Mouse (Mus musculus): Measurements from ENCODE around the gene Slc7a7. TPM values are rescaled to one million over a fixed set of nuclear protein-coding genes. Genes with fewer than 3 reads are reported as not detected.
A peak's percentile ranks its signal among the peaks of the same experiment; 100 is the strongest.

The Slc7a7 gene
- polyA plus RNA-seq, 1 experiment = 0.35 TPM

DNA sequence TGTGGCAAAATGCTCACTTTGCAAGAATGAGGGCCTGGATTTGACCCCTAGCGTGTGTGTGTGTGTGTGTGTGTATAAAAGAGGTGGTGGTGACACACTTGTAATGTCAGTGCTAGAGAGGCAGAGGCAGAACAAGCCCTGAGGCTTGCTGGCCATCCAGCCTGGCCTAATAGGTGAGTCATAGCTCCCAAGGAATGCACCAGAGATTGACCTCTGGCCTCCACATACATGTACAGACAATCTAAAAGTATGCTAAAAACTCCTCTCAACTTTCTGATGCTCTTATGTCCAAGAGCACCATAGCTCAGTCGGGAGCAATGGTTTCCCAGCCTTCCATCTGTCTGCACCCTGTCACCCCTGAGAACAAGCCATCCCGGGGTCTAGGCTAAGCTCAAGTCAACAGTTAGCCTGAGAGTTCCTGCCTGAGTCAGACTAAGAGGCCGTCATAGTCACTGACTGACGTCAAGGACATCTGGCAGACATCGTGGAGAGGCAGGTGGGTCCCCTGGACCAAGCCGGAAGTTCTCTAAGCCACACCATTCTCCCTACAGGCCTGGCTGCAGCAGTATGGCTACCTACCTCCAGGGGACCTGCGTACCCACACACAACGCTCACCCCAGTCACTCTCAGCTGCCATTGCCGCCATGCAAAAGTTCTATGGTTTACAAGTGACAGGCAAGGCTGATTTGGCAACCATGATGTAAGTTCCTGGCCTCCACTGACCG, 17.8 kb upstream of the Slc7a7 start:
- Histone ChIP-seq H3K79me2 (ENCODE audit: control insufficient read depth, insufficient read depth) (peaks cover 61% of the 10 kb centered on the region), H3K36me3 (ENCODE audit: control insufficient read depth, insufficient read depth) (peaks cover 48% of the 10 kb centered on the region), H3K4me3 (ENCODE audit: insufficient read depth, poor library complexity, severe bottlenecking) (no peak overlapping the region), H3K27me3 (ENCODE audit: control insufficient read depth, insufficient read depth, insufficient read length) (no peaks in the 10 kb centered on the region), H3K79me3 (ENCODE audit: low read depth) (peaks cover 32% of the 10 kb centered on the region), H3ac (ENCODE audit: control insufficient read depth, insufficient read length, low read depth) (no peak overlapping the region)
- TF ChIP-seq CEBPB (IDR thresholded peaks at IDR 0.05; ENCODE audit: low read depth) (no peak), MAX (IDR thresholded peaks at IDR 0.05) (no peak), FOSL1 (IDR thresholded peaks at IDR 0.05; ENCODE audit: insufficient read depth, low read length, poor library complexity, severe bottlenecking) (peak; percentile 45), USF1 (IDR thresholded peaks at IDR 0.05; ENCODE audit: low read depth) (no peak), MYOD1 (IDR thresholded peaks at IDR 0.05; ENCODE audit: control insufficient read depth, insufficient read length, low read depth) (no peak)

DNA sequence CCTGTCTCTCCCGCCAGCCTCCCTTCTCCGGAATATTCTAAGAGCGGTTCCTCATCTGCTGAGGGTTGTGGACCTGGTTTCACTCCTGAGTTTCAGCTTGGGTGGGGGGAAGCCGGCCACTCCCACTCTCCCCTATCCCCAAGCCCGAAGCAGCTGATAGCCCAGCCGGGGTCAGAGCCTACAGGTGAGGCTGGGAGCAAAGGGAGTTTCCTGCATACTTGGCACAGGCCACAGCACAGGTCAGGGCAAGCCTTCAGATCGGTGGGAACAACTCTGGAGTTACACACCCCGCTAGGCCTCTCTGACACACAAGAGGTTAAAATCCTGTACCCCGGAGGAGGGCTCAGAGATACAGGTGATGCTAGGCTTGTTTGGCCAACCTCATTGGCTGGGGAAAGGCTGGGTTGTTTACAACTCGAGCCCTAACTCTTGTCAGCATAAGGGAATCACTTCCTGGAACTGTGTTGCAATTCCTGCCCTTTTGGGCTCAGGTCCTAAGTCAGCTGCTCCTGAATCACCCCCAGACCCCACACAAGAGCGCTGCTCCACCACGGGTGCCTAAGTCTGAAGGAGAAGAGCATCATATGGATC, 16.5 kb upstream of the Slc7a7 start:
- TF ChIP-seq FOSL1 (IDR thresholded peaks at IDR 0.05; ENCODE audit: insufficient read depth, low read length, poor library complexity, severe bottlenecking) (no peak), CEBPB (IDR thresholded peaks at IDR 0.05; ENCODE audit: low read depth) (peak; percentile 48)
- peak overlapping the region; percentile 43 for H3ac ChIP-seq (ENCODE audit: control insufficient read depth, insufficient read length, low read depth)
- peaks cover 32% of the 10 kb centered on the region for H3K79me3 ChIP-seq (ENCODE audit: low read depth)
- H3K27me3 ChIP-seq (ENCODE audit: control insufficient read depth, insufficient read depth, insufficient read length) = no peaks in the 10 kb centered on the region
- H3K4me3 ChIP-seq (ENCODE audit: insufficient read depth, poor library complexity, severe bottlenecking) = peak overlapping the region; percentile 89
- H3K36me3 ChIP-seq (ENCODE audit: control insufficient read depth, insufficient read depth) = peaks cover 48% of the 10 kb centered on the region
- peaks cover 70% of the 10 kb centered on the region for H3K79me2 ChIP-seq (ENCODE audit: control insufficient read depth, insufficient read depth)

DNA sequence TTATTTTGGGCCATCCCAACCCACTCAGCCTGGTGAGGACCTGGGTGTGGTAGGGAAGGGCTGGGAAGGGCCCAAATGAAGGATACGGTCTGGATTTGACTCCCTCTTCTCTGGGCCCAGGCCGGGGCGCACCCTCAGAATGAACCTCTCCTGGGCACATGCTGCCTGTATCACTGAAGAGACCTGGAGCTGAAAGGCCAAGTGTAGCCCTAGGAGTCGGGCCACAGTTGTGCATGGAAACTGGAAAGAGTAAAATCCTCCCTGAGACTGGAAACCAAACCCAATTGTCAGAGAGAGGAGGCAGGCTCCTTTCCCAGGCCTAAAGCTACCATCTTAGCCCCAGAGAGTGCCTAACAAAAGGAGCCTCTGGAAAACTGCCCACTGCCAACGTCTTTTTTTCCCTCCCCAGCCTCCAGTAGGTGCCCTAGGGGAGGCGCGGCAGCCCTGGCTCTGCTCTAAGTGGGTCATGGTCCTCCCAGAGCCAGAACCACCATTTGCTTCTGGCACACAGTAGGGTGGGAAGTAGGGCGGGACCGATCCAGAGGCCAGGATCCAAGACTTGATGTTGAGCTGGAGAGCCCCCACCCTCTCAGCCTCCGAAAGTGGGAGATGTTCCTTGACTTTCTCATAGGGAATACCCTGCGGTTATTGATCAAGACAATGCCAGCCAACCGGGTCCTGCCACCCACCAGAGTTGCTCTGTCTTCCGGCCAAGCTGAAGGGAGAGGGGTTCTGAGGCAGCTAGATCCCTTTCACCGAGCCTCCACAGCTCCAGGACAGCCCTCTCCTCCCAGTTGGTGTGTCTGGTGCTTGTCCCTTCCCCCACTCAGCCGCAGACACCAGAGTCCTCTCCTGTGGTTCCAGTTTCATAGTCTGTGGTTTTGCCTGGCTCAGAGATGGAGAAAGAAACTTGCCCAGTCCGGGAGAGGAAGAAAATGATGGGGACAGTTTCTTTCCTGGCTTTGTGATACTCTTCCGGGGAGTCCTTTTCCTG, 15.6 kb upstream of the Slc7a7 start:
- Histone ChIP-seq H3K36me3 (ENCODE audit: control insufficient read depth, insufficient read depth) (peaks cover 48% of the 10 kb centered on the region), H3ac (ENCODE audit: control insufficient read depth, insufficient read length, low read depth) (peak overlapping the region; percentile 72), H3K27me3 (ENCODE audit: control insufficient read depth, insufficient read depth, insufficient read length) (no peaks in the 10 kb centered on the region), H3K4me3 (ENCODE audit: insufficient read depth, poor library complexity, severe bottlenecking) (peak overlapping the region; percentile 89), H3K79me3 (ENCODE audit: low read depth) (peaks cover 37% of the 10 kb centered on the region), H3K79me2 (ENCODE audit: control insufficient read depth, insufficient read depth) (peaks cover 79% of the 10 kb centered on the region)
- TF ChIP-seq MAX (IDR thresholded peaks at IDR 0.05) (peak; percentile 38), CTCF (IDR thresholded peaks at IDR 0.05; ENCODE audit: control insufficient read depth, insufficient read depth, insufficient read length) (no peak)

DNA sequence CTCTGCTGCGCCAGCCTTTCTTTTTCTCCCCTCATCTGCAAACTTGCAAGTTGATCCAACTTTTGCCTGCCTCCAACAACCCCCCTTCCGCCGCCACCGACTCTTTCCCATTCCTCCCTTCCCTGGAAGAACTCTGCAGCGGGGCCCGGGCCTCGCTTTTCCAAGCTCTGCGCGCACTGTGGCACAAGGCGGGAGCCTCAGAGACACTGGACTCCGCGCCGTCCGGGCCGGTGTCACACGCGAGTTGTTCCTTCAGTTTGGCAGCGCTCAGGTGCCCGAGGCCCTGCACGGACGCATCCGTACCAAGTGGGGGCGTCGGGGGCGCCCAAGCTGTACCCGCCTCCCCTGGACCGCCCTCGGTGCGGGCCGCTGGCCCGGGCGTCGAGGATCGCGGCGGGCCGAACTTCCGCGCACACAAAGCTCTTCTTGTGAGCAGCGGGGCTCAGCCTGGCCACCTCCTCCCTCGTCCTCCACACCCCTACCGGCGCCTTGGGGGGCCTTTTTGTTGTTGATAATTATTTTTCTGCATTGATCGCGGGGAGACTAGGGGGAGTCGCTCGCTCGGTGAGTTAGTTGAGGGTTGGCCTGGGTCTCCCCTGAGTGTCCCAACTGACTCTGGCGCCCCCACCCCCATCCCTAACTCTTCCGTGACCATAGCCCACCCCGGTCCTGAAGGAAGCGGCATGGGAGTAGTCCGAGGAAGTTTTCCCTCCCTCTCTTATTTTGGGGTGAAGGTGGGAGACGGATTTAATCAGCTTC, 14.7 kb upstream of the Slc7a7 start:
- peaks cover 45% of the 10 kb centered on the region for H3K36me3 ChIP-seq (ENCODE audit: control insufficient read depth, insufficient read depth)
- H3K79me3 ChIP-seq (ENCODE audit: low read depth) = peaks cover 45% of the 10 kb centered on the region
- TF ChIP-seq USF1 (IDR thresholded peaks at IDR 0.05; ENCODE audit: low read depth) (no peak), FOSL1 (IDR thresholded peaks at IDR 0.05; ENCODE audit: insufficient read depth, low read length, poor library complexity, severe bottlenecking) (no peak), CTCF (IDR thresholded peaks at IDR 0.05; ENCODE audit: control insufficient read depth, insufficient read depth, insufficient read length) (peak; percentile 13), MYOG (IDR thresholded peaks at IDR 0.05; ENCODE audit: control insufficient read depth, extremely low read depth, insufficient read length) (no peak)
- peak overlapping the region; percentile 72 for H3ac ChIP-seq (ENCODE audit: control insufficient read depth, insufficient read length, low read depth)
- H3K4me3 ChIP-seq (ENCODE audit: insufficient read depth, poor library complexity, severe bottlenecking) = peak overlapping the region; percentile 89
- H3K79me2 ChIP-seq (ENCODE audit: control insufficient read depth, insufficient read depth) = peaks cover 88% of the 10 kb centered on the region
- H3K27me3 ChIP-seq (ENCODE audit: control insufficient read depth, insufficient read depth, insufficient read length) = no peaks in the 10 kb centered on the region

DNA sequence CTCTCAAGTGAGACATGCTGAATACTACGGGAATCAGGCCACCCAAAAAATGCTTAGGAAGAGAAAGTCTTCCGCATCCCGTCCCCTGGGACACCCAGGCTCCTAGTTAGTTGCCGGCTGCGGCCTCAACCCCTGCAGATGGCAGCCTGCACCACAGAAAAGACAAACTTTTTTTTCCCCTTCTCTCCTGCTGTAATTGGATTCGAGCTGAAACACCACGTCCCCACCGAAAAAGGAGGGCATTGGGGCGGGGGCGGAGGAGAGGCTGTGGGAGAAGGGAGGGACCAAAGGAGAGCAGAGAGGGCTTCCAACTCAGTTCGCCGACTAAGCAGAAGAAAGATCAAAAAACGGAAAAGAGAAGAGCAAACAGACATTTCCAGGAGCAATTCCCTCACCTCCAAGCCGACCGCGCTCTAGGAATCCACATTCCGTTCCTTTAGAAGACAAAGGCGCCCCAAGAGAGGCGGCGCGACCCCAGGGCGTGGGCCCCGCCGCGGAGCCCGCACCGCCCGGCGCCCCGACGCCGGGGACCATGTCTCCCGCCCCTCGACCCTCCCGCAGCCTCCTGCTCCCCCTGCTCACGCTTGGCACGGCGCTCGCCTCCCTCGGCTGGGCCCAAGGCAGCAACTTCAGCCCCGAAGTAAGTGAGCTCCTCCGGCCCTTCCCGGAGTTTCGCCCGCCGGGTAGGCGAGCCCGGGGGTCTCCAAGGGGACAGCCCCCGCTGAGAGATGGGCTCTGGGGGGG, 13.9 kb upstream of the Slc7a7 start, which contains the start of gene Mmp14:
TSS of gene Mmp14 (plus strand) at position 279 of the 744 bp plus-strand sequence.
- peaks cover 92% of the 10 kb centered on the region for H3K79me2 ChIP-seq (ENCODE audit: control insufficient read depth, insufficient read depth)
- TF ChIP-seq USF1 (IDR thresholded peaks at IDR 0.05; ENCODE audit: low read depth) = no peak
- TF ChIP-seq CEBPB (IDR thresholded peaks at IDR 0.05; ENCODE audit: low read depth) = no peak
- no peak for TF ChIP-seq FOSL1 (IDR thresholded peaks at IDR 0.05; ENCODE audit: insufficient read depth, low read length, poor library complexity, severe bottlenecking)
- TF ChIP-seq MYOG (IDR thresholded peaks at IDR 0.05; ENCODE audit: control insufficient read depth, extremely low read depth, insufficient read length) = no peak
- TF ChIP-seq CTCF (IDR thresholded peaks at IDR 0.05; ENCODE audit: control insufficient read depth, insufficient read depth, insufficient read length) = no peak
- no peak for TF ChIP-seq MAX (IDR thresholded peaks at IDR 0.05)
- no peak for TF ChIP-seq MYOD1 (IDR thresholded peaks at IDR 0.05; ENCODE audit: control insufficient read depth, insufficient read length, low read depth)

More for the DNA sequence above, 13.9 kb upstream of the Slc7a7 start, which contains the start of gene Mmp14:
- peak within 1 kb of the TSS; percentile 72 for H3ac ChIP-seq (ENCODE audit: control insufficient read depth, insufficient read length, low read depth)
- peak within 1 kb of the TSS; percentile 89 for H3K4me3 ChIP-seq (ENCODE audit: insufficient read depth, poor library complexity, severe bottlenecking)
- peaks cover 38% of the 10 kb centered on the region for H3K36me3 ChIP-seq (ENCODE audit: control insufficient read depth, insufficient read depth)
- H3K79me3 ChIP-seq (ENCODE audit: low read depth) = peaks cover 48% of the 10 kb centered on the region
- no peaks in the 10 kb centered on the region for H3K27me3 ChIP-seq (ENCODE audit: control insufficient read depth, insufficient read depth, insufficient read length)
